Mouse (Mus musculus) leukemia stem cell, adult 10-12 weeks (primary cell): ENCODE data around the gene Gnb2. TPM values are rescaled to one million over a fixed set of nuclear protein-coding genes. Genes with fewer than 3 reads are reported as not detected.

Experiments used
- polyA plus RNA-seq: library from polyadenylated mRNA; stranded (reverse); fragments of >175 nt; gene quantifications from 2 replicates; pipeline ENCODE4 v1.2.3, GENCODE M21; 2012; ENCODE audit warnings: low replicate concordance

The Gnb2 gene
- 351 and 463 TPM in 2 replicates for polyA plus RNA-seq

DNA sequence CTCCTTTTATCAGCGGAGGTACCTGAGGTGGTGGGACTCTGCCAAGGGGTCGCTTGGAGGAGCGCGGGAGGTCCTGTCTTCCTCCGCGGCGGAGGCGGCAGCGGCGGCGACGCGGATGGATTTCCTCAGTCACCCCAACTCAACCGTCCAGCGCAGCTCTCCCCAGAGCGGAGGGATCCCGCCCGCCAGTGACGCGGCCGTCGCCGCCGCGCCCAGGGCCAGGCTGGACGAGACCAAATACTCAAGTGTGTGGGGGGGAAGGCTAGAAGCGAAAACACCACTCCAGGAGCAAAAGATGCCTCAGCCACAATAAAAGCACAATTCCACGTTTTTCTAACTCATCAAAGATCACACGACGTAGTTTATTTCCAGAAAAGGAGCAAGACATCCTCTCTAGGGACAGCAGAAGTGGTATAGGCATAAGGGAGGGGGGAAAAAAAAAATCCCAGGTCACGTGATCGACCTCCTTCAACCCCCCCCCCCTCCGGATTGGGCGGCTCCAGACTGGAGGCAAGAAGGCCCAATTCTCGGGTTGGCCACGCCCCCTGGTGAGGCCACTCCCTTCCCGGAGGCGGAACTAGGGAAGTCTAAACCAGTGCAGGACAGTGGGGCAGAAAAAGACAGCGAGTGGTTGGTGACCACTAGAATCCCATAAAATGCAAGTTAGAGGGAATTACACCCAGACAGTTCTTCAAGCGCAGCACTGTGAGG, at the start of gene Gnb2, which contains the start of gene Epo:
TSS of gene Gnb2 (minus strand) at position 394 of the 711 bp plus-strand sequence.
TSS of gene Epo (minus strand) at position 126 of the 711 bp plus-strand sequence.

DNA sequence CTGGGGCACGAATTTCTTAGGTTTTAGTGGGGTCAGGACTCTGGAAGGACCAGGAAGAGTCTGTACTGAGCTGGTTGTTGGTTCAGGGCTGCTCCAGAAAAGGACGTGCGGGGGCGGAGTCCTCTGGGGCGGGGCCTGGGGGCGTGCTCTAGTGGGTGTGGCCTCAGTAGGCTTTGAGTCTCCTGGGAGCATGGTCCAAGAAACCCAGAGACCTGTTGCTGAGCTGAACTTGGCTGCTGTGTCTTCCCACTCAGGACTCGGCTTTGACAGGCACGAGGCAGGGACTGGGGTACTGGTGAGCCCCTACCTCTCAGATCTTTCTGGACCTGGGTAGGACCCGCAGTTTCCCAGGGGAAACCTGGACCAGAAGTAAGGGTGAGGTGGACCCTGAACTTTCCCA, 36.4 kb upstream of the Gnb2 start, which contains the start of gene Tfr2:
TSS of gene Tfr2 (plus strand) at position 176 of the 400 bp plus-strand sequence.

DNA sequence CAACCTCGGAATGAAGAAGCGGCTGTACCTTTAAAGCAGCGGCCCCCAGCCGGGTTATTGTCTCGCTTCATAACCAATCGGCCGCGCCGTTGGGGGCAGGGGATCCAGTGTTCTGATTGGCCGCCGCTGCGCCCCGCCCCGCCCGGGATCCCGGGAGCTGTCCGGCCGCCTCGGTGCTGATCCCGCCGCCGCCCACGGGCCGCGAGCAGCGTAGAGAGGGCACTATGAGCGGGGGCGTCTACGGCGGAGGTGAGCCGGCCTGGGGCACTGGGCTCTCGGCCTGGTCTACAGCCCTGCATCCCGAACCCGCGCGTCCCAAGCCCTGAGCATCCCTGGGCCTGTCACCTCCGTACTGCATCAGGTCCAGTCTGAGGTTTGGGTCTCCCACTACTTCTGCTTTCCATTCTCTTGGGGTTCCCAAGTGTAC, 20.1 kb upstream of the Gnb2 start, which contains the start of gene Actl6b:
TSS of gene Actl6b (plus strand) at position 107 of the 427 bp plus-strand sequence.

DNA sequence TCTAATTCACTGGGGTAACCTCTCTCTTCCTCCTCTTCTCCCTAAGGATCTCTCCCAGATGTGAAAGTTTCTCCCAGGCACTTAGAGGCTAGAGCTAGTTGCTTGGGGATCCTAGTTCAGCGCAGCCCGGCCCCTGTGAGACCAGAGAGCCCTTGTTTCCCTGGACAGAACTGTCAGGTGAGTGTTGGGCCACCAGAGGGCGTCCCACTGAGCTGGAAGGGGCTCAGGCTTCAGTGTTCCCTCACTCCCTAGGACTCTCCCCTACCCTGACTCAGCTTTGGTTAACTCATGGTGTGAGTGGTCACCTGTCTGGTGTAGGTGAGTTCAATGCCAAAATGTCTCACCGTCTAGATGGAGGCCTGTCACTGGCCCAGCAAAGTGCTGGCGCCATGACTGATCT, 14.9 kb downstream of the Gnb2 start, which contains the start of gene Gigyf1:
TSS of gene Gigyf1 (plus strand) at position 113 of the 400 bp plus-strand sequence.

DNA sequence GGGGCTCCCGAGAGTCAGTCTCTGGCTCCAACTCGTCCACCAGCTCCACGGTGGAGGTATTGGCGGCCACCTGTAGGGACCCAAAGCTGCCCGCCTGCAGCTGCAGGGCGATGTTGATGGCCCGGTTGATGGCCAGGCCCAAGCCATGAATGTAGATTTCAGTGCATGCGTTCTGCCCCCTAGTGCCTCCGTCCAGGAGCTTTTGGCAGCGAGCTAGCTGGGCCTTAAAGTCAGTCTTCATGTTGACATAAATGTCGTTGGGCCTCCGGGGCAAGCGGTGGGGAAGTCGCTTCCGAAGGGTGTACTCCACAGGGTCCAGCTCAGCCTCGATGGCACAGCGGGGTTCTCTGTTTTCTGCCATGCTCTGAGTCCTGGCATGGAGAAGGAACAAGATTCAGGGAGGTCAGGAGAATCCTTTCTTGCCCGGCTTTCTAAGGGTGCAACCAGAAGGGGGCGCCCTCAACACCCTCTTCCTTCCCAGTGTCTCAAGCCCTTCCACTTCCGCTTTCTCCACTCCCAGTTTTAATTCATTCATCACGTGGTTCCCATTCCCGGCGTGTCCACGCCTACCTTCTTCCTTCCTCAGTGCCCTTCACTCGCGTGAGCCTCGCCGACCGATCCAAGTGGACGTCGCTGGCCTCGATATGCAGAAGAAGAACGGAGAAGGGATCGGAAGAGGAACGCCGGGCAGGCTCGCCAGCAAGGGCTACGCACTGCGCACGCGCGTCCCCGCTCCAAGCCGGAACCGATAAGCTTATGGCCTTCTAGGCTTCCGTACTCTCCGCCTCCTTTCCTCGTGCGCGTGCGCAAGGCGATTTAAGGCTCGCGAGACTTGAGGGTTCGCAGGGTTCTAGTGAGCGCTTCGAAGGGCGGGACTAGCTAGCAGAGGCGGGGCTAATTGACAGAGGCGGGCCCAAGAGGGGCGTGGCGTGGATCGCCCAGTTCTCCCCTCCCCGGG, 31.3 kb downstream of the Gnb2 start, which contains the start of gene Pop7:
TSS of gene Pop7 (minus strand) at position 810 of the 958 bp plus-strand sequence.

Other genes with a start within 250 kb of the Gnb2 start
- gene Ache, start 246.0 kb downstream of the Gnb2 start, polyA plus RNA-seq, result 42.7 and 57.4 TPM in 2 replicates
- gene Ufsp1, start 238.9 kb downstream of the Gnb2 start, polyA plus RNA-seq, result 14.7 and 19.7 TPM in 2 replicates
- 437 and 506 TPM in 2 replicates for gene Srrt, start 225.8 kb downstream of the Gnb2 start, polyA plus RNA-seq
- gene Trip6, start 219.1 kb downstream of the Gnb2 start, polyA plus RNA-seq, result 32.1 and 38.4 TPM in 2 replicates
- gene Slc12a9, start 199.9 kb downstream of the Gnb2 start, polyA plus RNA-seq, result 2.7 and 5.8 TPM in 2 replicates
- 1.3 and 3.4 TPM in 2 replicates for gene Ephb4, start 183.4 kb downstream of the Gnb2 start, polyA plus RNA-seq
- 0.07 and 0.16 TPM in 2 replicates for gene Zan, start 56.4 kb downstream of the Gnb2 start, polyA plus RNA-seq
- gene Pop7, start 31.0 kb downstream of the Gnb2 start, polyA plus RNA-seq, result 21.2 and 62.7 TPM in 2 replicates
- gene Gigyf1, start 15.0 kb downstream of the Gnb2 start, polyA plus RNA-seq, result 54.3 and 65.9 TPM in 2 replicates
- gene Epo, start 268 bp downstream of the Gnb2 start, polyA plus RNA-seq, result not detected in 2 replicates
- not detected in 2 replicates for gene Actl6b, start 20.0 kb upstream of the Gnb2 start, polyA plus RNA-seq
- gene Tfr2, start 36.3 kb upstream of the Gnb2 start, polyA plus RNA-seq, result 90.8 and 239 TPM in 2 replicates
- gene Mospd3, start 67.5 kb upstream of the Gnb2 start, polyA plus RNA-seq, result 1,131 and 1,239 TPM in 2 replicates
- gene Pcolce, start 80.3 kb upstream of the Gnb2 start, polyA plus RNA-seq, result 19.5 and 40.7 TPM in 2 replicates
- 0.19 TPM in 1 of 2 replicates, not detected in the other for gene Fbxo24, start 95.5 kb upstream of the Gnb2 start, polyA plus RNA-seq
- 212 and 267 TPM in 2 replicates for gene Lrch4, start 95.6 kb upstream of the Gnb2 start, polyA plus RNA-seq
- 10.1 and 35.3 TPM in 2 replicates for gene Gm20605, start 95.7 kb upstream of the Gnb2 start, polyA plus RNA-seq
- 51.9 and 75.4 TPM in 2 replicates for gene Sap25, start 107.8 kb upstream of the Gnb2 start, polyA plus RNA-seq
- not detected in 2 replicates for gene Irs3, start 112.2 kb upstream of the Gnb2 start, polyA plus RNA-seq
- 114 and 402 TPM in 2 replicates for gene Agfg2, start 151.2 kb upstream of the Gnb2 start, polyA plus RNA-seq
- gene Nyap1, start 208.1 kb upstream of the Gnb2 start, polyA plus RNA-seq, result 2.6 and 5.1 TPM in 2 replicates
- gene Tsc22d4, start 212.2 kb upstream of the Gnb2 start, polyA plus RNA-seq, result 492 and 602 TPM in 2 replicates
- 75.1 and 125 TPM in 2 replicates for gene Ppp1r35, start 245.3 kb upstream of the Gnb2 start, polyA plus RNA-seq